Mouse (Mus musculus): ENCODE measurements around the gene Hist2h2aa1.
"Not testable (repeated sequence)": the region's sequence is repeated elsewhere in the genome, so short reads cannot be mapped to it uniquely, and the experiment has no call there.

Hist2h2aa1 gene

DNA sequence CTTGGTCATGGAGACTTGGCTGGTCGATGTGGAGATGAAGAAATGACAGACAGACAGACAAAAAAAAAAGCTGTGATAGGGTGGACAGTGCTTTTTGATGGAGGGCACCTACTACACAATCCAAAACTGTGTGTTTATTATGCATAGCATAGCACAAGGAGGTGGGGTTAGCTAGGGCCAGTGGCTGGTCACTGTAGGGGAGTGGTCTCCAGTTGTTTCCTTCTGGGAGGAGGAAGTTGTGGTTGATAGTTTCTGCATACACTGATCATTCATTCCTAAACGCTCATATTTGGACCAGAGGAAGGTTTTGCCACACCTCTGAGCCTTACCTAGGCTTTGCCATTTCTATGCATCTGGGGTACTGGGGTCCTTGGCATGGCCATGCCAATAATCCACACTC is 14.9 kb upstream of the Hist2h2aa1 start:
- no peak for DNase-seq (ENCODE audit: inconsistent ontology term)

DNA sequence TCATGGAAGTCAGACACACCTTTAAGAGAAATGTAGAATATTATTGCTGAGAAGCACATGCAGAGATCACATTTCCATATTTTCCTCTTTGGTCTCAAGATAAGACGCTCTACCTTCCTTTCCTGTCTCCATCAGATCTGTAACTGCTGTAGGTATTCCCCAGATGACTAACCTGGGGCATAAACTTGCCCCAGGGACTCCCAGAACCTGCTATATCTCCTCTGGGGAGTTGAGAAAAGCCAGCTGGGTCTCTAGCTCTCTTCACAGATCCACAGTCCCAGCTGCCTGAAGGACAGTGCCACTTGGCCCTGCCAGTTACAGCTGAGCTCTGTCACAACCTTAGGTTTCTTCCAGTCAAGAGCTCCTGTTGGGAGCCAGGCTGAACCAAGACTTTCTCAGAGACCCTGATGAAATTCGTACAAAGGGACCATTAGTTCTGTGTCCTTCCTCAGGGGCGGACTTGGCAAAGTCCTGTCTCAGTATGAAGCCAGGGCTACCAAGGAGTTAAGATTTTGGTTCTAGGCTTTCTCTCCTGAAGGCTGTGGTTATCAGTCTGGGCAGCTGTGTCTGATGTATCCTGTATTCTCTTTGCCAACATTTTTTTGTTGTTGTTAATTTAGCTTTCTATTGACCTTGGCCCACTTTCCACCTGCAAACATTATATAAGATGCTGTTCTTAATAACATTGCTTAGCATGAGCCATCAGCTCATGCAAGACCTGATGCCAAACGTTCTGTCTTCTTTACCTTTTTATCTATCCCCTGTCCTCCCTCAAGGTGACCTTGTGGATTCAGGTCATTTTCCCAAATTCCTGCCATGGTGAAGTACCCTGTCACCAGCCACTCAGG is 14.2 kb upstream of the Hist2h2aa1 start:
- no peak for DNase-seq (ENCODE audit: inconsistent ontology term)

DNA sequence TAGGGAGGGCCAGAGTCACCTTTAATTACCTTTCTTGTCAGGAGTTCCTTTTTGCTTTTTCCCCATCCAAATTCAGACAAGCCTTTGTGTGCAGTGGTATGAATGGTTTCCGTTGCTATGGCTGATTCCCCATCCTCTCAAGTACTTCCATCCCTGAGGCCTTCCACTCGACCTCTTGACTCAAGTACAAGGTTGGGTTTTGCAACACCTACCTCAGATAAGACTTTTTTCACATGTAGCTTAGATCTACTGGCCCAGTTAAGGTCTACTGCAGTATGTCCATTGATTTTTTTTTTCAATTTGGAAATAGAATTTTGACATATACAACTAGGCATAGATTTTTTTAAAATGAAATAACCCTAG is 13.6 kb upstream of the Hist2h2aa1 start:
- DNase-seq (ENCODE audit: inconsistent ontology term) = no peak

DNA sequence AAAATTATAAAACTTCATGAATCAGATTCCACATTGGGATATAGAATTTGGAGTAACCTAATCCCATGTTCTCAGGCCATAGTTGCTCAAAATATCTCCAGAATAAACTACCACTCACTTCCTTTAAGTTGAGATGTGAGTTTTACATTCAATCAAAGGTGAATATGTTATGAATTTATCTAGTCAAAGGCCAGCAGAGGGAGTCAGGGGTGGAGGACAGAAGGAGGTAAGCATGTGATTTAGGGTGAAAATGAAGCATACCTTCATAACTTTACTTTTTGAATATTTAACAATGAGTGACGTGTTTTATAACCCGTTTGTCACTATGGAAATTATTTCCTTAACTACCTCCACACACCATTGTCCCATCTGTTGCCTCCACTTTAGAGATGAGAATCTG is 10.4 kb upstream of the Hist2h2aa1 start:
- DNase-seq (ENCODE audit: inconsistent ontology term) = no peak

DNA sequence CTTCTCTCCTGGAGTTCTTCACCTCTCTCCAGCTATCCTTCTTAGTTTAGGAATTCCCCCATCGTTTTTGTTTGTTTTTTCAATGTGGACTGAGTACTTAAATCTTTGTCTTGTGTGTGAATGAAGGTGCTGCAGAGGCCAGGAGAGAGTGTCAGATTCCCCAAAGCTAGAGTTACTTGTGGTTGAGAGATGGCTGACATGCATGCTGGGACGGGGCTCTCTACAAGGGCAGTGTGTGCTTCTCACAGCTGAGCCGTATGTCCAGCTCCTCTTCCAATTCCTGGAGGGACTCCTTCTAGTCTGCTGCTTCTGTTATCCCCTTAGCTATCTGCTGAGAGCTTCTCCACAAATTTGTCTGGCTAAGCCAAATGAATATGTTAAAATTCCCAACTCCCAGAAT is 9.5 kb upstream of the Hist2h2aa1 start:
- DNase-seq (ENCODE audit: inconsistent ontology term) = no peak

DNA sequence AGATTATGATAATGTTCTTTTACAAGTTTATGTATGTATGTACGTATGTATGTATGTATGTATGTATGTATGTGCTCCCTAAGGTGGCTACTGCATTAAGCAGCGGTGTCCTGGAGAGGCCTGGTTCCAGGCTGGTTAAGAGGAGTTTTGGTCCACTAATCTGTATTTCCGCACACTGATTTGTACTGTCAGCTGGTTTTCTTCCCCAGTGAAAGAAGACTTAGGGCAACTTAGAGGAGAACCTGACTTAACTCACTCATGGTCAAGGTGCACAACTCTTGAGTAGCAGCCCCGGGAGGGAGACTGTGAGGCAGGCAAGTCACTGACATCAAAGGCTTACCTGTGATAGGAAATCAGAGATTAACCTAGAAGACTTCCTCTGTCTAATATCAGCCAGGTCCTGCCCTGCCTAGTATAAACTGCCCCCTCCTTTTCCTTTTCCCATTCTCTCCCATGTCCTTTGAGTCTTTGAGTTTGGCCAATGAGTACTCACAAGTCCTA is 8.4 kb upstream of the Hist2h2aa1 start:
- DNase-seq (ENCODE audit: inconsistent ontology term) = no peak

DNA sequence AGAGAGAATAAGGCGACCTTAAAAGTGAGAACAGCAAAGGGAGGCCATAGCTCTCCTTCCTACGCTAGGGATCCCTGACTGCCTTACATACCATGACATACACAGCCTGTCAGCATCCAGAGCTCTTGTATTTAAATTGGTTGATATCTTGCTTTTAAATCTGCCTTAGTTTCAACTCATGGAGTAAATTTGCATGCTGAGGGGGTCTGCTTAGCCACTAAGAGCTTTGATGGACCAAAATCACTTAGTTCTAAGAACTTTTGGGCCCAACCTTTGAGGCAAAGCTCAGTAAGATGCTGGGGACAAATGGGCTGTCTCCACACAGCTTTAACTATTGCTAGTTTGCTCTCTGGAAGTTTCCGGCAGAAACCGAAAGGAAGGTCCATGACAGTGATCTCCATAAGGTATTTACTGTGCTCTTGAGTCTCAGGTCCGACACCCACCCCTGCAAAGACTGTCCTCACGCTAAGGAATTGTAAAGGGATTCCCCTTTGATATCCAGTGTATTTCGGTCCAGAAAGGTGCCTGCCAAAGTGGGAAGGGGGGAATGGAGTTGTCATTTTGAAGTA is 7.9 kb upstream of the Hist2h2aa1 start:
- DNase-seq (ENCODE audit: inconsistent ontology term) = no peak

DNA sequence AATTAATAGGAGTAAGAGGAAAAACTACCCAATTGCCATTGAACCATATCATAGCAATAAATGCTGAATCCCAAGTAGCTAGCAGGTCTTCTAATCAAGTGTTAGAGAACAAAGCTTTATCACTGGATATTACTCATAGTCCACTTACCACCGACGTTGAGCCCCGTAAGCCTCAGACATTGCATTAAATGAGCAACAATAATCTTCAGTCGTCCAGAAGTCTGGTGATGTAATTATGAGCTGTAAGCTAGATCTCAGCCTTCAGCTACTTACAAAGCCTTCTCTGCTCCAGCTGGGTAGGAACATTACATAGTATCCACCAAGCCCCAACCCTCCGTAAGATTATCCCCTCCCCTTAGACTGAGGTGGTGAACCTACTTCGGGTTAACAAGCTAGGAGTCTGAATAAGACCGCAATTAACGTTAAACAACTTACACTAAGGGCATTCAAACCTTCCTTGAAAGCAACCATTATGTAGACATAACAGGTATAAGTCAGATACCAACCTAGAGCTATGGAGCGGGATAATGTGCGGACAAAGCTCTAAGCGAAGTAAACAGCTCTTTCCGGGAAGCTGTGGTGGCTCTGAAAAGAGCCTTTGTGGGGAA is 7.3 kb upstream of the Hist2h2aa1 start:
- DNase-seq (ENCODE audit: inconsistent ontology term) = no peak

DNA sequence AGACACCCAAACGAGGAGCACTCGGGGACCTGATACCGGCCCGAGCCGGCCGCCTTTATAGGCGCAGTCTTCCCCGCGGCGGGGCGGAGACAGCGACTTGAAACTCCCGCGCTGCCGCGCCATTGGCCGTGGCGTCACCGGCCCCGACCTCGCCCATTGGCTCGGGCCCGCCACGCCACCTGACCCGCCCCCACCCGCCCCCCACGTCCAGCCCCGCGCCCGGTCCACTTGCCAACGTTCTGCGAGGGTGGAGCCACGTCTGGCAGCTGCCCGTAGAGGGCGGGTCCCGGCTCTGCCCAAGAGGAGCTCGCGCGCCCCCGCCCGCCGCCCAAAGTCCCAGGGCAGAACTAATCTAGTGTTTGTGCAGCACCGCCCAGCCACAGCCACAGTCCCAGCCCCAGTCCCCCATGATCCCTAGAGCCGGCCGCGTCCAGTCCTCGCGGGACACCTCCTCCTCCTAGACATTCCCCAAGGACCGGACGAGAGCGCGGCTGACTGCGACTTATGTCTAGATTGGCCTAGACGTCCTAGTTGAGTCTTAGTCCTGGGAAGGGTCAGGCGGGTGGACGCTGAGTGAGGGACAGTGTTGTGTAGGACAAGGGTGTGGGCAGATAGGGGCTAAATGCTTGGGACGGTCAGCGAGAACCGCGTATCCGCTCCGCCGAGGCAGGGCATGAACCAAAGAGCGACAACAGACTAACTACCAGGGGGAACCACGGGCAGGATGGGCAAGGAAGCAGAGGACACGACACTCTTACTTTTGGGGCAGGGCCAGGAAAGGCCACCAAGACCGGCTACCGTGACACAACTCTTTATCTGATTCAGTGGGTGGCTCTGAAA is 6.1 kb upstream of the Hist2h2aa1 start, which contains the start of gene Hist2h3c2:
Hist2h3c2 (minus strand) TSS at position 174 of the 840 bp plus-strand sequence.
- not testable (repeated sequence) for DNase-seq (ENCODE audit: inconsistent ontology term)

DNA sequence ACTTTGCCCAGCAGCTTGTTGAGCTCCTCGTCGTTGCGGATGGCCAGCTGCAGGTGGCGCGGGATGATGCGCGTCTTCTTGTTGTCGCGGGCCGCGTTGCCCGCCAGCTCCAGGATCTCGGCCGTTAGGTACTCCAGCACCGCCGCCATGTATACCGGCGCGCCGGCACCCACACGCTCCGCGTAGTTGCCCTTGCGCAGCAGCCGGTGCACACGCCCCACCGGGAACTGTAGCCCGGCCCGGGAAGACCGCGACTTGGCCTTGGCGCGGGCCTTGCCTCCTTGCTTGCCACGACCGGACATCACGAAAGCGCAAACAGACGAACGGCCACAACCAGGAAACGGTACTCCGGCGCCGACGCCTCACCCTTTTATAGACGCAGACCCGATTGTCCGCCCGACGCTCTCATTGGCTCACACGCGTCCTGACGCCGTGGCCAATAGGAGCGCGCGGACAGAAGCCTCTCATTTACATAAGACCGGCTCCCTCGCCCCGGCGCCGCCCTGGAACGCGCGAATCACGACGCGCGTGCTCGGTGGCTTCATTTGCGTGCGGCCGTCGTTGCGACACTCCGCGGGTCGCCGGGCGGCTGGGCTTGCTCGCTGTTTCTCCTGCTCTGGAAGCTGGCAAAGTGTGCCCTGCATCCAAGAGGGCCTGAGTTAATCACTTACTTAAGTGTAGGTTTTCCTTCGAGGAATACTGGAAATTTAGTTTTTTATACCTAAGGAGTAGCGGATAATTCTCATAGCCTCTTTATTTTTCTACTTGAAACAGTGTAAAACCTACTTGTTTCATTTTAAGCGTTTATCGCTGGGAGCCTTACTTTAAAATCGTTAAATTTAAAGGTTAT is 5.1 kb upstream of the Hist2h2aa1 start, which contains the start of gene Hist2h2aa2:
Hist2h2aa2 (minus strand) TSS at position 328 of the 850 bp plus-strand sequence.
- peak; percentile 74 for DNase-seq (ENCODE audit: inconsistent ontology term)

DNA sequence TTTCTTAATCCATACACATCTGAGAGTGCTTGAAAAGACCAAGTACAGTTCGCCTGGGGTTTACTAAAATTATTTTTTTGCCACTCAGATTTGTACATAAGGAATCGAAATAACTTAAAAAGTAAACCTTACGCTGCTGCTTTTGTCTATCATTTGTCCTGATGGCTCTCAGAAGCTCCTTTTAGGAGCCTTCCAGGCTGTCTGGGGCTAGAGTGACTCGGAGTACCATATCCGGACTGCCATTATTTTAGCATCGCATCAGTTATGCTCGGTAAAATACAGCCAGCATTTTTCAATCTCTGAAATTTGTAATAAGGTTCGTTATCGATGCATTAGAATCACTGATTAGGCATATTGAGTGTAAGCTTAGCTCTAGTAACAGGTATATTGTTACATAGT is 4.5 kb upstream of the Hist2h2aa1 start:
- no peak for DNase-seq (ENCODE audit: inconsistent ontology term)

DNA sequence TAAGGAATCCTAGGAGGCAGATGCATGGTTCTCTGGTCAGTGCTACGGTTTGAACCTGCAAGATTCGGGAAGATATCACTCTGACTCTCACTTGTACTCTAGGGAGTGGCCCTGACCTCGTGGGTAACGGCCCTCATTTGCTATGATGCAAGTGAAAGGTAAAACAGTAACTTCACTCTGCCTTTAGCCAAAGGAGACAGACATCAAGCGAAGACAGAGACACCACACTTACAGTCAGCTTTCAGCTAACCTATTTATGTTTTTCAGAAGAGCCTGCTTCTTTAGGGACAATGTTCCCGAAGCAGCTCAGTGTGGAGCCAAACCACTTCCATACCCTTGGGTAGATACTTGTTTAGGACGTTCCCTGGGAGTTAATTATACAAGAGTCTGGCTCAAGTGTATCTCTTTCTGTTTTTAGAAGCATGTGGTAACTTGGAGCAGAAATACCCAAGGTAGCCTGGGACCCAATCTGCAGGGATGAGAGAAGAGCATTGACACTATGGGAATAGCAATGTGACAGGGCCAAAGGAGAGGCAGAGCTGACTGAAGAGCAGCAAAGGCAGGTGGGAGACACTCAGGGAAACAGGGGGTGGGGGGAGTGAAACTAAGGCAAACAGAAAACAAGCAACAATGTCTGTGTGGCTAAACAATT is 1.2 kb upstream of the Hist2h2aa1 start:
- no peak for DNase-seq (ENCODE audit: inconsistent ontology term)

DNA sequence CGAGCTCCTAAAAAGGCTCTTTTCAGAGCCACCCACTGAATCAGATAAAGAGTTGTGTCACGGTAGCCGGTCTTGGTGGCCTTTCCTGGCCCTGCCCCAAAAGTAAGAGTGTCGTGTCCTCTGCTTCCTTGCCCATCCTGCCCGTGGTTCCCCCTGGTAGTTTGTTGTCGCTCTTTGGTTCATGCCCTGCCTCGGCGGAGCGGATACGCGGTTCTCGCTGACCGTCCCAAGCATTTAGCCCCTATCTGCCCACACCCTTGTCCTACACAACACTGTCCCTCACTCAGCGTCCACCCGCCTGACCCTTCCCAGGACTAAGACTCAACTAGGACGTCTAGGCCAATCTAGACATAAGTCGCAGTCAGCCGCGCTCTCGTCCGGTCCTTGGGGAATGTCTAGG is 721 bp downstream of the Hist2h2aa1 start:
- not testable (repeated sequence) for DNase-seq (ENCODE audit: inconsistent ontology term)

DNA sequence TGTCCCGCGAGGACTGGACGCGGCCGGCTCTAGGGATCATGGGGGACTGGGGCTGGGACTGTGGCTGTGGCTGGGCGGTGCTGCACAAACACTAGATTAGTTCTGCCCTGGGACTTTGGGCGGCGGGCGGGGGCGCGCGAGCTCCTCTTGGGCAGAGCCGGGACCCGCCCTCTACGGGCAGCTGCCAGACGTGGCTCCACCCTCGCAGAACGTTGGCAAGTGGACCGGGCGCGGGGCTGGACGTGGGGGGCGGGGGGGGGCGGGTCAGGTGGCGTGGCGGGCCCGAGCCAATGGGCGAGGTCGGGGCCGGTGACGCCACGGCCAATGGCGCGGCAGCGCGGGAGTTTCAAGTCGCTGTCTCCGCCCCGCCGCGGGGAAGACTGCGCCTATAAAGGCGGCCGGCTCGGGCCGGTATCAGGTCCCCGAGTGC is 1.1 kb downstream of the Hist2h2aa1 start, which contains the start of gene Hist2h3c1:
Hist2h3c1 (plus strand) TSS at position 259 of the 430 bp plus-strand sequence.
- DNase-seq (ENCODE audit: inconsistent ontology term) = not testable (repeated sequence)

DNA sequence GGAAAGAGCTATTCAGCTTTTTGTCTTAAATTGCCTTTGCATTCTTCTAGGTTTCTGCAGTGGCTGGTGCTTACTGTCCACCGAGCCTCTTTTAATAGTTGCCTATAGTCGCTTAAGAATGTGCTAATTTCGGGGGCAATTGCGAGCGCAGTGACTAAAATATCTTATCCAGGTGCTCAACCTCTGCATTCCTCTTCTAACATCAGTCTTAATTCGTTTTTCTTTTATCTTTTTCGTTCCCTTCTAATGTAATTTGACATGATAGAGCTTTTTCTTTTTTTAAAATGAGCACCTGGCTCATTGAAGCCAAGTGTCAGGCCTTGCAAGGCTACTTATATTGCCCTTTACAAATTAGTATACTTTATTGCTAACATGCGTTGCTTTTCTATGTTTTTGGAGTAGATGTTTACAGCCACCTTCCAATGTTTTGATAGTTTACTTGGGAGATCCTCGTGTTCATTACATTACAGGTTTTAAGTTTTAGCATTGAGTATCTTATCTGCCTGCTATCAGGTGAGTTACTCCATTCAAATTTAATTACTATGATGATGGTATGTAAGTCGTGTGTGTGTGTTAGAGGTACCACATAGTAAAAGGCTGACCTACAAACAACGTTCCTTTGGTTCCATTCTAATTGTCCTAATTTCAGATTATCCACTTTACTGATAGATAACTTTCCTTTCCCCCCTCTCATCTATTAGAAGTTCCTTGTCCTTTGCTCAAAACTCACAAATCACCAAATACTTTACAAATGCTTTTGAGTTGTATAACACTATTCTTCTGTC is 2.3 kb downstream of the Hist2h2aa1 start:
- no peak for DNase-seq (ENCODE audit: inconsistent ontology term)

DNA sequence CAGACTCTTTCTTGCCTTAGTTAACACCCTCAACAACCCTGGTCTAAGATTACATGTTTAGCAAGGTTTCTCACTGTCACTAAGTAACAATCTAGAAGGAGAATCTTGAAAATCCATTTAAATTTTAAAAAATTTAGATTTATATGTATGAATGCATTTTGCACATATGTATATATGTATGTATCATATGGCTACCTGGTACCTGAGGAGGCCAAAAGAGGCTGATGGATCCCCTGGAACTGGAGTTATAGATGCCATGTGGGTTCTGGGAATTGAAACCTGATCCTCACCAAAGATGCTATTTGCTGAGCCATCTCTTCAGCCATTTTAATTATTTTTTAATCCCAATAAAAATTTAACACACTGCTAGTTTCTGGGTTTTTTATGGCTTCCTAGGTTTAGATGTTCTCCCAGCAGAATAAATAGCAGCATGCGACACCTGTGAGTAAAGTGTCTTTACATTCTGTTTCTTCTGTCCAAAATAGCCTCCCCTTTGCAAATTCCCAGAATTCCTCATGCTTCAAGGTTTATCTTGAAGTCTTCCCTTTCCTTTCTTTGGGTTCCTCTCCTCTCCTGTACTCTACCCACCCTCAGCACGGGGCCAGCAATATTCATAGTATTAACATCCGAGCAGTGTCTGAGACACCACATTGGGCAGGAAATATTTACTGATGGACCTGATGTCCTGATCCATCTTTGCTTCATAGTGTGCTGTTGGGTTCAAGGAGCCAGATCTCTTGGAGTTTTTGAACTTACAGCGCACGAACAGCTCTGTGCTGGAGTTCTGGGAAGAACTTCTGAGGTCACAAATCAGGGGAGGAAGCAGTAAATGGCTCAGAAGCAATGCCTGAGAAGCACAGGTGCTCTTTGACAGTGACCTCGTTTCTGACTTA is 3.1 kb downstream of the Hist2h2aa1 start:
- DNase-seq (ENCODE audit: inconsistent ontology term) = no peak

DNA sequence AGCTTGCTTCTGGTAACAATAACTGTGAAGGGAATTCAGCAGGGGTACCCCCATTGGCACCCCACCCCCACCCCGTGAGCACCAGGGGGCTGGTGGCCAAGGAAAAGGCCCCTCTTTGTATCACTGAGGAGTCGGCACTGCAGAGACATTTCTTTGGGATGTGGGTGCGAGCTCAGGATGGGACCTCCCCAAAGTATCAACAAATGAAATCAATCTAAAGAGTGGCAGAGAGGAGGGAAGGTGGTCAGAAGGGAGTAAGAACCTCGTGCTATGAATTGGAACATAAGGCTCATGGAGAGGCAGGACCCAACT is 3.7 kb downstream of the Hist2h2aa1 start:
- DNase-seq (ENCODE audit: inconsistent ontology term) = no peak

DNA sequence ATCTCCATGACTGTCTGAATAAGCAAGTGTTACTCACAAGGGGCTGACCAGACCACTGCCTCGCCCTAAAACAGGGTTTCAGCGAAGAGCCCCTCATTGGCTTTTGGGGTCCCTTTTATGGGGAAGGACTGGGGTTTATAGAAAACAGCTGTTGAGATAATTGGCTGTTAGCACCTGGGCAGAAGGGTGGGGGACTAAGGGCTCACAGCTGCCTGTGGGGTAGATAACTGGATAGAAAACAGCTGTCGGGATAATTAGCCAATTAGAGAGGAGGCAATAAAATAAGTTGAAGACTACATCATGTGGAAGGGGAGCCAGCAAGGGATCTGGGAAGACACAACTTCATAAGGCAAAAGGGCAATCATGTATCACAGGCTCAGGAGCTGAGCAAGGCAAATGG is 5.6 kb downstream of the Hist2h2aa1 start:
- DNase-seq (ENCODE audit: inconsistent ontology term) = no peak

All from Muller cell, postnatal 12 days (primary cell).